Mouse (Mus musculus) small intestine, adult 2 months (tissue): ENCODE data around the gene Itpkb. TPM values are rescaled to one million over a fixed set of nuclear protein-coding genes. Genes with fewer than 3 reads are reported as not detected.
"Not testable (repeated sequence)": the region's sequence is repeated elsewhere in the genome, so short reads cannot be mapped to it uniquely, and the experiment has no call there.

Experiments
- H3K27ac ChIP-seq: fragments of 200-500 bp; 2 replicates; pipeline ENCODE4 v1.5.1; 2012; ENCODE audit warnings: low read depth, low read length, control low read depth, inconsistent platforms; ENCODE audit not compliant: insufficient read depth
- H3K27me3 ChIP-seq: fragments of 200-500 bp; 2 replicates; pipeline ENCODE4 v1.6.1; 2012; ENCODE audit warnings: mild to moderate bottlenecking, moderate library complexity, low read length, inconsistent platforms; ENCODE audit not compliant: control insufficient read depth, insufficient read depth
- H3K36me3 ChIP-seq: fragments of 200-500 bp; 2 replicates; pipeline ENCODE4 v1.6.1; 2012; ENCODE audit warnings: mild to moderate bottlenecking, low read length, control low read depth, inconsistent platforms; ENCODE audit not compliant: control insufficient read depth, insufficient read depth
- H3K4me1 ChIP-seq: fragments of 200-500 bp; 2 replicates; pipeline ENCODE4 v1.6.1; 2012; ENCODE audit warnings: low read length, inconsistent platforms, mixed read lengths; ENCODE audit not compliant: control insufficient read depth, insufficient read depth, insufficient read length
- H3K4me3 ChIP-seq: fragments of 200-500 bp; 2 replicates; pipeline ENCODE4 v1.5.1; 2012; ENCODE audit warnings: low read depth, mild to moderate bottlenecking, control low read depth, inconsistent platforms, low read length, moderate library complexity
- CTCF ChIP-seq: fragments of 200-500 bp; IDR thresholded peaks from 2 replicates; pipeline ENCODE4 v1.5.1; 2012; ENCODE audit warnings: low read depth, mild to moderate bottlenecking, control low read depth, inconsistent platforms, low read length, moderate library complexity, mixed read lengths; ENCODE audit not compliant: insufficient replicate concordance, insufficient read length; ENCODE audit errors: extremely low read depth
- POLR2A ChIP-seq: fragments of 200-500 bp; IDR thresholded peaks from 2 replicates; pipeline ENCODE4 v1.6.1; 2012; ENCODE audit warnings: low read depth, mild to moderate bottlenecking, control low read depth, inconsistent platforms, low read length, moderate library complexity
- WGBS: fragments of 180-500 bp; shearing (Covaris S2); methylation state at CpG from one replicate; pipeline ENCODE4 v1.1.7; 2018; 5-methylcytosine and 5-hydroxymethylcytosine counted together
- polyA plus RNA-seq: library from polyadenylated mRNA; depleted of rRNA; stranded (reverse); fragments of >200 nt; gene quantifications from 2 replicates; pipeline ENCODE4 v1.2.3, GENCODE M21; 2012

The Itpkb gene
- polyA plus RNA-seq, 1 experiment = 6.0 TPM

DNA sequence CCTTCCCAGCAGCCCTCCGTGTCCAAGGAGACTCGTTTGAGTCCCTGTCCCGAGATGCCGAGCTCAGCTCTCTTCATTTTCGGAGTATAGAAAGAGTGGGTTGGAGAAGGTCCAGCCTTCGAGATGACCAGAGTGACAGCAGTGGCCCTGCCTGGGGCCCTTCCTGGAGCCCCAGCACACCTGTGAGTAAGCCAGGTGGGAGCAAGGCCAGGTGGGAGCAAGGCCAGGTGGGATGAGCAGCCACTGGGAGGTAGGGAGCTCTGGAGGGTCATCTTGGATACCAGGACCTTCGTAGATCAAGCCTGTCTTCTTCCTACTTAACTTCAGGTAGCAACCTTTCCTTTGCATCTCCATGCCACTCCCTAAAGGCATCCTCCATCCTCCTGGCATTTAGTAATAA lies 37.8 kb downstream of the Itpkb start:
- 90% methylated on average over 7 of the region's 7 CpGs for WGBS
- Histone ChIP-seq H3K27me3 (no peaks in the 10 kb centered on the region), H3K27ac (no peak overlapping the region), H3K4me1 (peaks cover 22% of the 10 kb centered on the region), H3K36me3 (no peaks in the 10 kb centered on the region), H3K4me3 (no peak overlapping the region)
- no peak for TF ChIP-seq POLR2A
- TF ChIP-seq CTCF = no peak

GRCm38 (mm10) chr1:180368646-180369045 lies 38.4 kb downstream of the Itpkb start:
- peaks cover 22% of the 10 kb centered on the region for H3K4me1 ChIP-seq

GRCm38 (mm10) chr1:180370858-180371652 lies 40.8 kb downstream of the Itpkb start:
- Histone ChIP-seq H3K36me3 (no peaks in the 10 kb centered on the region), H3K27ac (no peak overlapping the region), H3K27me3 (no peaks in the 10 kb centered on the region), H3K4me1 (peaks cover 11% of the 10 kb centered on the region), H3K4me3 (no peak overlapping the region)
- no peak for TF ChIP-seq CTCF
- no peak for TF ChIP-seq POLR2A
- WGBS = 56% methylated on average over 10 of the region's 10 CpGs

More at GRCm38 (mm10) chr1:180368646-180369045, 38.4 kb downstream of the Itpkb start:
- 85% methylated on average over 9 of the region's 9 CpGs for WGBS
- Histone ChIP-seq H3K27me3 (no peaks in the 10 kb centered on the region), H3K36me3 (no peaks in the 10 kb centered on the region), H3K4me3 (no peak overlapping the region), H3K27ac (no peak overlapping the region)
- TF ChIP-seq CTCF (no peak), POLR2A (no peak)

DNA sequence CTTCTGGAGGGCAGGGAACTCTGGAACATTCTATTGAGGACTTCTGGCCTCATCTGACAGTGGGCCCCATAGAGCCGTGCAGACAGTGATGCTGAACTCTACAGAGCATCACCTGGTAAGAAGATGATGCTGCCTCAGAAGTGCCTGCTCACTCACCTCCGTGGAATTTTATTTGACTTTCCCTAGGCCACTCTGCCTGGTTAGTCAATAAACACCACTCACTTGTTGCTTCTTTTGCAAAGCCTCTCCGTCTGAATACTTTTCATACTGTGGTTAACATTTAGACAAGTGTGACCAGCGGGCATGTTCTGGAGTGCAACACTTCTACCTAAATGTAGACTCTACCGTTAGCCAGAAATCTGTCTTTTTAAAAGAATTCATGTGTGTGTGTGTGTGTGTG lies 42.0 kb downstream of the Itpkb start:
- H3K27me3 ChIP-seq, H3K36me3 ChIP-seq, H3K4me1 ChIP-seq, H3K4me3 ChIP-seq, H3K27ac ChIP-seq: not testable (repeated sequence)
- 83% methylated on average over 5 of the region's 5 CpGs for WGBS

DNA sequence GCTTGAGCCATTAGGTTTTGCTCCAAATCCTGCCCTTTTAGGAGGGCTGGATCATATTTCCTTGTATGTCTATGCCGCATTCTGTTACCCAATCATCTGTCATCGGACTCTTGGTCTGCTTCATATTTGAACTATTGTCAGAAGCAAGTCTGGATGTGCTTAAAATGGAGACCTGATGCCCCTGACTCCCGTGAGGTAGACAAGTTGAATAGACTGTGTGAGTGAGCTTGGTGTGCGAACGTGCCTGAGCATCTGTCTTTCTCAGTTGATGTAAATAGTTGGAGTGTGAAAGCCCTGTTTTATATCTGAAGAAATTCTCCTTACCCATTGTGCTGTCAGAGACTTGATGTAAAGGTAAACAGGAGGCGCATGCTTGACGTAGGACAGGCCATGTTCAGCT lies 46.3 kb downstream of the Itpkb start:
- no peaks in the 10 kb centered on the region for H3K27me3 ChIP-seq
- H3K4me3 ChIP-seq = no peak overlapping the region
- TF ChIP-seq CTCF = no peak
- no peak for TF ChIP-seq POLR2A
- no peak overlapping the region for H3K27ac ChIP-seq
- WGBS = 87% methylated on average over 7 of the region's 7 CpGs
- H3K36me3 ChIP-seq = no peaks in the 10 kb centered on the region
- H3K4me1 ChIP-seq = peaks cover 3% of the 10 kb centered on the region; the same call in 1 of the 2 replicates

DNA sequence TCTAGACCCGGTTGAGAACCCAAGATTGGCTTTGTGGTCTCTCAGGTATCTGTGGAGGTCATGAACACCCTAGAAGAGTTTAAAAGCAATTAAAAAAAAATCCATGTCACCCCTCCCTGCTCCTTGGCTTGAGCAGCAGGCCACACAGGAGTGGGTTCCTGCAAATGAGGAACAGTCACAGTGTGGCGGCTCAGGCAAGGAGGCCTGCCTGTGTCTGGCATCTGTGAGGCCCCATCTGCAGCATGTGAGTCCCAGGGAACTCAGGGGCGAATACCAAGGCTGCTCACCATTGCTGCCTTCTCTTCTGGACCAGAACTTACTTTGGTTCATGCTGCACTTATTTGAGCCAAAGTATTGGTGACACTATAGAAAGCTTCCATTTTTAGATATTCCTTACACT lies 49.3 kb downstream of the Itpkb start:
- no peaks in the 10 kb centered on the region for H3K27me3 ChIP-seq
- TF ChIP-seq CTCF = no peak
- no peak for TF ChIP-seq POLR2A
- H3K4me1 ChIP-seq = peaks cover 7% of the 10 kb centered on the region
- no peak overlapping the region for H3K27ac ChIP-seq
- H3K36me3 ChIP-seq = no peaks in the 10 kb centered on the region
- 86% methylated on average over 3 of the region's 3 CpGs for WGBS
- H3K4me3 ChIP-seq = no peak overlapping the region

- H3K27ac ChIP-seq = no peak overlapping the region
- no peak for TF ChIP-seq POLR2A
- no peak for TF ChIP-seq CTCF
- no peaks in the 10 kb centered on the region for H3K36me3 ChIP-seq
- WGBS = 65% methylated on average over 8 of the region's 8 CpGs
- no peaks in the 10 kb centered on the region for H3K27me3 ChIP-seq
- H3K4me3 ChIP-seq = no peak overlapping the region
- peaks cover 14% of the 10 kb centered on the region for H3K4me1 ChIP-seq
Measured at GRCm38 (mm10) chr1:180382358-180382757, 52.1 kb downstream of the Itpkb start.
